Mouse (Mus musculus) liver, embryonic 12.5 days (tissue): ENCODE measurements at regions not wholly inside any gene's neighbourhood (a gene's known extent, or its start where the extent isn't known, plus 50 kb on each side); places are given as distances from the start of the nearest gene placed in this dataset.

Experiments used
- ATAC-seq: fragments of 200-750 bp; cut with Nextera tagmentation; 2 replicates; pipeline ENCODE4 v1.8.0; 2017; ENCODE audit warnings: moderate number of reproducible peaks, mild to moderate bottlenecking, moderate library complexity
- H3K27ac ChIP-seq: fragments of 300-500 bp; sonication (generic); 2 replicates; pipeline ENCODE4 v1.5.1; 2016; ENCODE audit warnings: mild to moderate bottlenecking
- H3K27me3 ChIP-seq: fragments of 300-500 bp; sonication (generic); replicated peaks from 2 replicates; pipeline ENCODE4 v1.6.1; 2016; ENCODE audit warnings: mild to moderate bottlenecking, moderate library complexity
- H3K36me3 ChIP-seq: fragments of 300-500 bp; sonication (generic); 2 replicates; pipeline ENCODE4 v1.6.1; 2016; ENCODE audit warnings: mild to moderate bottlenecking, moderate library complexity
- H3K4me1 ChIP-seq: fragments of 300-500 bp; sonication (generic); 2 replicates; pipeline ENCODE4 v1.6.1; 2016
- H3K4me2 ChIP-seq: fragments of 300-500 bp; sonication (generic); 2 replicates; pipeline ENCODE4 v1.6.1; 2016; ENCODE audit warnings: mild to moderate bottlenecking, moderate library complexity
- H3K4me3 ChIP-seq: fragments of 300-500 bp; sonication (generic); 2 replicates; pipeline ENCODE4 v1.5.1; 2016; ENCODE audit warnings: mild to moderate bottlenecking, moderate library complexity
- H3K9ac ChIP-seq: fragments of 300-500 bp; sonication (generic); 2 replicates; pipeline ENCODE4 v1.6.1; 2016; ENCODE audit warnings: mild to moderate bottlenecking, moderate library complexity
- H3K9me3 ChIP-seq: fragments of 300-500 bp; sonication (generic); replicated peaks from 2 replicates; pipeline ENCODE4 v1.6.1; 2016; ENCODE audit warnings: mild to moderate bottlenecking, moderate library complexity
- WGBS: fragments of 180-500 bp; shearing (Covaris S2); methylation state at CpG from one replicate; pipeline ENCODE4 v1.1.7; 2016; ENCODE audit not compliant: insufficient replicate concordance; 5-methylcytosine and 5-hydroxymethylcytosine counted together

DNA sequence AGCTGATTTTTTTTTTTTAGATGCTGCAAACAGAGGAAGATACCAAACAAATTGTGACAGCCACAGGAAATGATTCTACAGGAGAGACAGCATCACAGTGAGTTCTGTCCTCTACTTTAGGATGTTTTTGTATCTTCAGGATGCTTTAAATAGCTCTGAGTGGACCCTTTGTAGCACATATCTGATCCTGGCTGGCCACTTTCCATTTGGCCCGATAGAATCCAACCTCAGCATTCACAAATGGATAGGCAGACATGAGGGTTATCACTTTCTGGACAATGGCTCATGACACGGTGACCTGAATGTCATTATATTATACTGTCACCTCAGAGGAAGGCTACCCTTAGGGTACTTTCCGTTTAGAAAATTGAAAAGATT, 379.3 kb downstream of the Gm10295 start:
- no peaks in the 10 kb centered on the region for H3K4me1 ChIP-seq
- no peak overlapping the region for H3K4me3 ChIP-seq
- H3K36me3 ChIP-seq = no peaks in the 10 kb centered on the region
- H3K9ac ChIP-seq = no peak overlapping the region
- H3K4me2 ChIP-seq = no peak overlapping the region
- 61% methylated on average over 3 of the region's 3 CpGs for WGBS
- no peaks in the 10 kb centered on the region for H3K27me3 ChIP-seq
- no peak overlapping the region for H3K27ac ChIP-seq
- no peak for ATAC-seq
- H3K9me3 ChIP-seq = no peaks in the 10 kb centered on the region

- no peak overlapping the region for H3K27ac ChIP-seq
- no peaks in the 10 kb centered on the region for H3K36me3 ChIP-seq
- ATAC-seq = no peak
- WGBS = 31% methylated on average over 6 of the region's 6 CpGs
- no peak overlapping the region for H3K4me2 ChIP-seq
- H3K4me1 ChIP-seq = no peaks in the 10 kb centered on the region
- H3K9me3 ChIP-seq = no peaks in the 10 kb centered on the region
- no peak overlapping the region for H3K4me3 ChIP-seq
- H3K9ac ChIP-seq = no peak overlapping the region
- H3K27me3 ChIP-seq = no peaks in the 10 kb centered on the region
Observed at GRCm38 (mm10) chr7:70971323-70972022, 379.8 kb downstream of the Gm10295 start.

- no peaks in the 10 kb centered on the region for H3K36me3 ChIP-seq
Observed at GRCm38 (mm10) chr7:70952318-70952959, 398.8 kb downstream of the Gm10295 start.

GRCm38 (mm10) chr7:70948281-70948680, 403.0 kb downstream of the Gm10295 start:
- 70% methylated on average over 5 of the region's 5 CpGs for WGBS
- H3K4me2 ChIP-seq = no peak overlapping the region
- no peak for ATAC-seq
- no peaks in the 10 kb centered on the region for H3K36me3 ChIP-seq
- no peak overlapping the region for H3K4me3 ChIP-seq
- no peak overlapping the region for H3K9ac ChIP-seq
- no peak overlapping the region for H3K27ac ChIP-seq
- no peaks in the 10 kb centered on the region for H3K27me3 ChIP-seq
- no peaks in the 10 kb centered on the region for H3K9me3 ChIP-seq
- no peaks in the 10 kb centered on the region for H3K4me1 ChIP-seq

More at GRCm38 (mm10) chr7:70952318-70952959, 398.8 kb downstream of the Gm10295 start:
- Histone ChIP-seq H3K27me3 (no peaks in the 10 kb centered on the region), H3K4me3 (no peak overlapping the region), H3K9ac (no peak overlapping the region), H3K9me3 (no peaks in the 10 kb centered on the region), H3K4me2 (no peak overlapping the region), H3K4me1 (no peaks in the 10 kb centered on the region), H3K27ac (no peak overlapping the region)
- WGBS = 56% methylated on average over 4 of the region's 4 CpGs
- ATAC-seq = no peak

DNA sequence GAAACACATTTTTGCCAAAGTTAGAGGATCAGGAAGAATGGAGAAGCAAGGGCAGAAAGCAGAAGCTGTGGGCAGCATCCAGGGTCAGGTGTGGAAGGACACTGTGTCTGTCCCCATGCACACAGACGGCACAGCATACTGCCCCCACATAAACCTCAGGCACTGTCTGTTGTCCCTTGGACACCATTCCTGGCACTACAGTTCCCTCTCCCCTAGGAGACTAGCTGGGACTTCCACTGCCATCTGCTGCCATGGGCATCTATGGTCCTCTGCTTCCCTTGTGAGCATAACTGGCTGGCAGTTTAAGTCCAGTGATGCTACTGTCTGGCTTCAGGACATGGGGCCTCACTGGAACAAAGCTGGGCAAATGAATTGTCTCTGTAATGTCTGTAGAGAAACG, 405.0 kb downstream of the Gm10295 start:
- Histone ChIP-seq H3K9ac (no peak overlapping the region), H3K4me2 (no peak overlapping the region), H3K4me3 (no peak overlapping the region), H3K27me3 (no peaks in the 10 kb centered on the region), H3K9me3 (no peaks in the 10 kb centered on the region), H3K27ac (no peak overlapping the region), H3K4me1 (no peaks in the 10 kb centered on the region), H3K36me3 (no peaks in the 10 kb centered on the region)
- WGBS = 48% methylated on average over 2 of the region's 2 CpGs
- ATAC-seq = no peak

DNA sequence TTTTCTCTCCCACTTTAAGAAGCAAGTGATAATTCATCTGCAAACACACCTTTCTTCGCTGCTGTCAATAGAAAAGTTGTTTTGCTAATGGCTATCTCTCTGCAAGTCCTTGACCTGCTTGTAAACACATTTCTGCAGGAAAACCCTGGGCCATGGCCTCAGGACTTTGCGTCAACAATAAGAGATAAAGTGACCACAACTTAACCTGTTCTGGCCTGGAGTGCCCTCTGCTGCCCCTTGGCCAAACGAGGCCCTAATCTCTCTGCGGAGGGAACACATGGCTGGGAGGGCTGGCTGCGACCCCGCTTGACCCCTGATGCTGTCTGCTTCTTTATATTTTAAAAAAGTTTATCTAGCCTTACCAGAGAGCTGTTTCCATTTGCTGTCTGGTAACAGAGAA, 420.4 kb downstream of the Gm10295 start:
- Histone ChIP-seq H3K9me3 (no peaks in the 10 kb centered on the region), H3K4me1 (no peaks in the 10 kb centered on the region), H3K9ac (no peak overlapping the region), H3K4me3 (no peak overlapping the region), H3K4me2 (no peak overlapping the region), H3K27ac (no peak overlapping the region), H3K27me3 (no peaks in the 10 kb centered on the region), H3K36me3 (no peaks in the 10 kb centered on the region)
- no peak for ATAC-seq
- 15% methylated on average over 6 of the region's 6 CpGs for WGBS

GRCm38 (mm10) chr7:70929935-70930334, 421.4 kb downstream of the Gm10295 start:
- WGBS = 66% methylated on average over 11 of the region's 11 CpGs
- ATAC-seq = no peak
- H3K9ac ChIP-seq = no peak overlapping the region
- no peaks in the 10 kb centered on the region for H3K36me3 ChIP-seq
- H3K27ac ChIP-seq = no peak overlapping the region
- no peaks in the 10 kb centered on the region for H3K27me3 ChIP-seq
- no peaks in the 10 kb centered on the region for H3K9me3 ChIP-seq
- H3K4me1 ChIP-seq = no peaks in the 10 kb centered on the region
- no peak overlapping the region for H3K4me2 ChIP-seq
- no peak overlapping the region for H3K4me3 ChIP-seq

- H3K36me3 ChIP-seq = no peaks in the 10 kb centered on the region
- 62% methylated on average over 3 of the region's 3 CpGs for WGBS
- H3K27ac ChIP-seq = no peak overlapping the region
- no peaks in the 10 kb centered on the region for H3K4me1 ChIP-seq
- H3K27me3 ChIP-seq = no peaks in the 10 kb centered on the region
- no peak overlapping the region for H3K4me2 ChIP-seq
- ATAC-seq = no peak
- no peaks in the 10 kb centered on the region for H3K9me3 ChIP-seq
- H3K9ac ChIP-seq = no peak overlapping the region
- H3K4me3 ChIP-seq = no peak overlapping the region
Observed at GRCm38 (mm10) chr7:70928001-70928400, 423.3 kb downstream of the Gm10295 start.

GRCm38 (mm10) chr7:70917016-70917415, 434.3 kb downstream of the Gm10295 start:
- Histone ChIP-seq H3K36me3 (no peaks in the 10 kb centered on the region), H3K4me2 (no peak overlapping the region), H3K9ac (no peak overlapping the region), H3K4me3 (no peak overlapping the region), H3K9me3 (no peaks in the 10 kb centered on the region), H3K27ac (no peak overlapping the region), H3K27me3 (no peaks in the 10 kb centered on the region), H3K4me1 (no peaks in the 10 kb centered on the region)
- no peak for ATAC-seq
- WGBS = 52% methylated on average over 4 of the region's 4 CpGs

- no peak for ATAC-seq
- H3K4me3 ChIP-seq = no peak overlapping the region
- no peak overlapping the region for H3K4me2 ChIP-seq
- no peak overlapping the region for H3K27ac ChIP-seq
- H3K9ac ChIP-seq = no peak overlapping the region
- H3K4me1 ChIP-seq = no peaks in the 10 kb centered on the region
- WGBS = 70% methylated on average over 3 of the region's 3 CpGs
- no peaks in the 10 kb centered on the region for H3K9me3 ChIP-seq
- no peaks in the 10 kb centered on the region for H3K36me3 ChIP-seq
- H3K27me3 ChIP-seq = no peaks in the 10 kb centered on the region
Observed at GRCm38 (mm10) chr7:70908921-70909320, 442.4 kb downstream of the Gm10295 start.

- no peak for ATAC-seq
- 83% methylated on average over 2 of the region's 2 CpGs for WGBS
- Histone ChIP-seq H3K27ac (no peak overlapping the region), H3K27me3 (no peaks in the 10 kb centered on the region), H3K4me3 (no peak overlapping the region), H3K4me2 (no peak overlapping the region), H3K9me3 (no peaks in the 10 kb centered on the region), H3K4me1 (no peaks in the 10 kb centered on the region), H3K9ac (no peak overlapping the region), H3K36me3 (no peaks in the 10 kb centered on the region)
Observed at GRCm38 (mm10) chr7:70891700-70892099, 459.6 kb downstream of the Gm10295 start.

DNA sequence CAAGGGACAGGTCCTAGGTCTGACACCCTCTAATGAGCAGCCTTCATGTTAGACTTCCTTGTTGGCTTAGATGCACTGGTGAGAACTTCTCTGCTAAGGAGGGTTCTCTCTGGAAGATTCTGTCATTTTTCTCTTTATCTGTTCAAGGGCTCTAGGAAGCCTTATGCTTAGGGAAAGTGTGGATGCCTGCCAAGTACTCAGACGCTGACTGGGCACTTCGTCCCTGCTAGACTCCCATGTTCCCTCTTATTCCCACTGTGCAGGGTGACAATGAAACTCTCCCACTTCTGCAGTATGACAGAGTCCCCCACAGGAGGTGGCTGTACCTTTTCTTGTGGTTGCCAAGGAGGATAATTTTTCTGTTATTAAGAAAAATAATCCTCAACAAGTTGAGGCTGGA, 470.8 kb downstream of the Gm10295 start:
- Histone ChIP-seq H3K27ac (no peak overlapping the region), H3K9ac (no peak overlapping the region), H3K36me3 (no peaks in the 10 kb centered on the region), H3K4me3 (no peak overlapping the region), H3K27me3 (no peaks in the 10 kb centered on the region), H3K4me2 (no peak overlapping the region), H3K4me1 (no peaks in the 10 kb centered on the region), H3K9me3 (no peaks in the 10 kb centered on the region)
- WGBS = 57% methylated on average over 2 of the region's 2 CpGs
- no peak for ATAC-seq

- Histone ChIP-seq H3K27ac (no peak overlapping the region), H3K36me3 (no peaks in the 10 kb centered on the region), H3K4me1 (no peaks in the 10 kb centered on the region), H3K4me2 (no peak overlapping the region), H3K4me3 (no peak overlapping the region), H3K9me3 (no peaks in the 10 kb centered on the region), H3K9ac (no peak overlapping the region), H3K27me3 (no peaks in the 10 kb centered on the region)
- no peak for ATAC-seq
- WGBS = 58% methylated on average over 2 of the region's 2 CpGs
Observed at GRCm38 (mm10) chr7:70874393-70874792, 476.9 kb downstream of the Gm10295 start.
